Mouse (Mus musculus) bone marrow macrophage, adult 2 months (primary cell): ENCODE data around the gene H2afj.

Experiments
- CTCF ChIP-seq: IDR thresholded peaks from 2 replicates; pipeline ENCODE4 v1.5.1; 2012; ENCODE audit warnings: low read depth, mild to moderate bottlenecking, low read length, moderate library complexity
- POLR2A ChIP-seq: IDR thresholded peaks from 2 replicates; pipeline ENCODE4 v1.6.1; 2012; ENCODE audit warnings: mild to moderate bottlenecking, low read depth, low read length, borderline replicate concordance

- TF ChIP-seq POLR2A: no peak
- no peak for TF ChIP-seq CTCF
These were observed 5.1 kb downstream of the H2afj start for GRCm38 (mm10) chr6:136813117-136813516.
